Mouse (Mus musculus) yolk sac, embryonic 10.5 days (tissue): ENCODE results near the gene Prelid3b.

Experiments used
- DNase-seq: peaks from one replicate; pipeline ENCODE4 v3.0.0-alpha.2; 2017; ENCODE audit warnings: low spot score

Gene Prelid3b

GRCm38 (mm10) chr2:174426856-174427255 lies 46.0 kb downstream of the Prelid3b start:
- no peak for DNase-seq

GRCm38 (mm10) chr2:174424301-174425085 lies 48.4 kb downstream of the Prelid3b start:
- no peak for DNase-seq

- no peak for DNase-seq
These were observed 51.8 kb downstream of the Prelid3b start for GRCm38 (mm10) chr2:174421107-174421506.

DNA sequence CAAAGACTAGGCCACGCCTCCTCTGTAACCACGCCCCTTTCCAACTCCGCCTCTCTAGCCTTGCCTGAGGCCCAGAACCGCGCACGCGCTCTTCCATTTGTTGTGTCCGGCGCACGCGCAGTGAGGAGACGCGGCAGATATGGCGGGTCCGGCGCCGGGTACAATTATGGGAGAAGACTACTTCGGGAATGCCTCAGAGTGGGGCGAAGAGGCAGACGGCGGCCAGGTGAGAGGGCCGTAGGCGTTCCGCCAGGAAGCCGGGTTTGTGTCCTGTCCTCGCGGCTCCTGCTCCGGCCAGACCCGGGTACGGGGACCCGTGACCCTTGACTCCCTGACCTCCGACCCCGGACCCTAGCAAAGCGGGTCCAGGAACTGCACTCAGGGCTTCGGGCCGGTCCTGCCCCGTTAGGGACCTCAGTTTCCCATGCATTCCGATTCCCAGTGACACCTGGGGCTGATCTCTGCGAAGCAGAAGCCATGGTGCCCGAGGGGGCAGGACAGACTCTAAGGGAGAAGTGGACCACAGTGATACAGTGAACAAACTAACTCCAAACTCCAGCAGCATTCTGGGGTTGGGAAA lies 57.1 kb downstream of the Prelid3b start, which contains the start of gene Nelfcd:
Gene Nelfcd, plus strand, starts transcription at position 74 of the 580 bp plus-strand sequence.
- DNase-seq = peak; percentile 96
